Mouse (Mus musculus): ENCODE measurements around the gene Ssna1. TPM values are rescaled to one million over a fixed set of nuclear protein-coding genes. Genes with fewer than 3 reads are reported as not detected.
"Not testable (repeated sequence)": the region's sequence is repeated elsewhere in the genome, so short reads cannot be mapped to it uniquely, and the experiment has no call there.

The Ssna1 gene
- total RNA-seq, 2 experiments from 2014 or later = 67.2 to 69.6 TPM

- DNase-seq (ENCODE audit: low spot score in 2 of 2) = no peak
- intact Hi-C loops (cut with DNase I) = no loop called here
Observed at GRCm38 (mm10) chr2:25264286-25264660, 8.0 kb downstream of the Ssna1 start.

GRCm38 (mm10) chr2:25263623-25264285 is 8.5 kb downstream of the Ssna1 start:
- DNase-seq (ENCODE audit: low spot score in 2 of 2) = no peak
- intact Hi-C loops (cut with DNase I) = loop anchor here (1.0 kb wide), 1 partner anchor 8 kb away; no protein-coding TSS in a partner anchor

GRCm38 (mm10) chr2:25262795-25263622 is 9.2 kb downstream of the Ssna1 start:
- DNase-seq (ENCODE audit: low spot score in 2 of 2) = no peak
- intact Hi-C loops (cut with DNase I) = loop anchor here (1.0 kb wide), 1 partner anchor 8 kb away; no protein-coding TSS in a partner anchor

GRCm38 (mm10) chr2:25262291-25262767 is 9.9 kb downstream of the Ssna1 start, which contains the start of gene Tprn:
TSS of gene Tprn (plus strand) at chr2:25262618.
- intact Hi-C loops (cut with DNase I) = no loop called here
- peak; percentile 93 to 99 for DNase-seq (ENCODE audit: low spot score in 2 of 2)

- intact Hi-C loops (cut with DNase I) = no loop called here
- peak; percentile 30 to 61 for DNase-seq (ENCODE audit: low spot score in 2 of 2)
Observed at GRCm38 (mm10) chr2:25261870-25262269, 10.4 kb downstream of the Ssna1 start.

- intact Hi-C loops (cut with DNase I) = loop anchor here (5.0 kb wide), 1 partner anchor 67 kb away; no protein-coding TSS in a partner anchor
- no peak for DNase-seq (ENCODE audit: low spot score in 2 of 2)
Observed at GRCm38 (mm10) chr2:25258887-25259286, 13.4 kb downstream of the Ssna1 start.

- intact Hi-C loops (cut with DNase I) = loop anchor here (5.0 kb wide), 1 partner anchor 65 kb away; no protein-coding TSS in a partner anchor
- DNase-seq (ENCODE audit: low spot score in 2 of 2) = not testable (repeated sequence)
Observed at GRCm38 (mm10) chr2:25257250-25257649, 15.0 kb downstream of the Ssna1 start.

- not testable (repeated sequence) for DNase-seq (ENCODE audit: low spot score in 2 of 2)
- intact Hi-C loops (cut with DNase I) = loop anchor here (5.0 kb wide), 1 partner anchor 64 kb away; no protein-coding TSS in a partner anchor
Observed at GRCm38 (mm10) chr2:25256443-25257109, 15.7 kb downstream of the Ssna1 start.

- intact Hi-C loops (cut with DNase I) = loop anchor here (2.0 to 5.0 kb wide), 2 partner anchors 31 to 63 kb away; partner anchors contain the start of gene Tubb4b
- DNase-seq (ENCODE audit: low spot score in 2 of 2) = peak; percentile 83 to 90
Observed at GRCm38 (mm10) chr2:25255284-25255779, 16.9 kb downstream of the Ssna1 start, which contains the start of gene Tmem203. TSS of gene Tmem203 (plus strand) at chr2:25255439.

GRCm38 (mm10) chr2:25252331-25252730 is 19.9 kb downstream of the Ssna1 start:
- DNase-seq (ENCODE audit: low spot score in 2 of 2) = no peak
- intact Hi-C loops (cut with DNase I) = no loop called here

- DNase-seq (ENCODE audit: low spot score in 2 of 2) = no peak
- intact Hi-C loops (cut with DNase I) = no loop called here
Observed at GRCm38 (mm10) chr2:25246183-25247072, 25.8 kb downstream of the Ssna1 start, which contains the start of gene AL732309.1. TSS of gene AL732309.1 (minus strand) at chr2:25246863.

- intact Hi-C loops (cut with DNase I) = no loop called here
- no peak for DNase-seq (ENCODE audit: low spot score in 2 of 2)
Observed at GRCm38 (mm10) chr2:25244144-25244543, 28.1 kb downstream of the Ssna1 start.

- no peak for DNase-seq (ENCODE audit: low spot score in 2 of 2)
- intact Hi-C loops (cut with DNase I) = no loop called here
Observed at GRCm38 (mm10) chr2:25243342-25243741, 28.9 kb downstream of the Ssna1 start.

- DNase-seq (ENCODE audit: low spot score in 2 of 2) = peak; percentile 54 to 55
- intact Hi-C loops (cut with DNase I) = no loop called here
Observed at GRCm38 (mm10) chr2:25242101-25242506, 30.1 kb downstream of the Ssna1 start, which contains the start of the genes Rnf208 and Cysrt1. TSS of gene Rnf208 (plus strand) at chr2:25242255. TSS of gene Cysrt1 (minus strand) at chr2:25242452.

- intact Hi-C loops (cut with DNase I) = no loop called here
- no peak for DNase-seq (ENCODE audit: low spot score in 2 of 2)
Observed at GRCm38 (mm10) chr2:25241438-25241775, 30.8 kb downstream of the Ssna1 start.

- intact Hi-C loops (cut with DNase I) = no loop called here
- peak; percentile 72 to 85 for DNase-seq (ENCODE audit: low spot score in 2 of 2)
Observed at GRCm38 (mm10) chr2:25240723-25241437, 31.4 kb downstream of the Ssna1 start.

GRCm38 (mm10) chr2:25240310-25240709 is 31.9 kb downstream of the Ssna1 start:
- intact Hi-C loops (cut with DNase I) = no loop called here
- no peak for DNase-seq (ENCODE audit: low spot score in 2 of 2)

- DNase-seq (ENCODE audit: low spot score in 2 of 2) = no peak
- intact Hi-C loops (cut with DNase I) = no loop called here
Observed at GRCm38 (mm10) chr2:25239766-25240165, 32.5 kb downstream of the Ssna1 start.
